Mouse (Mus musculus): Measurements from ENCODE around the gene Efr3b. TPM values are rescaled to one million over a fixed set of nuclear protein-coding genes. Genes with fewer than 3 reads are reported as not detected.
A peak's percentile ranks its signal among the peaks of the same experiment; 100 is the strongest.

Gene Efr3b
- 100 to 1,000 TPM; 116 to 119 (median 117) TPM for total RNA-seq (2022)

- DNase-seq (ENCODE audit: low spot score in 2 of 2): peak; percentile 63 to 86
Measured at GRCm38 (mm10) chr12:4038061-4039041, at the start of gene Efr3b. Gene Efr3b, minus strand, starts transcription at chr12:4038915.

GRCm38 (mm10) chr12:4083441-4083840 is 44.7 kb upstream of the Efr3b start:
- DNase-seq (ENCODE audit: low spot score in 2 of 2): no peak

GRCm38 (mm10) chr12:4082132-4083001 is 43.7 kb upstream of the Efr3b start, which contains the start of gene Dnajc27:
Gene Dnajc27, plus strand, starts transcription at chr12:4082583.
- DNase-seq (ENCODE audit: low spot score in 2 of 2): peak; percentile 93 to 99

DNA sequence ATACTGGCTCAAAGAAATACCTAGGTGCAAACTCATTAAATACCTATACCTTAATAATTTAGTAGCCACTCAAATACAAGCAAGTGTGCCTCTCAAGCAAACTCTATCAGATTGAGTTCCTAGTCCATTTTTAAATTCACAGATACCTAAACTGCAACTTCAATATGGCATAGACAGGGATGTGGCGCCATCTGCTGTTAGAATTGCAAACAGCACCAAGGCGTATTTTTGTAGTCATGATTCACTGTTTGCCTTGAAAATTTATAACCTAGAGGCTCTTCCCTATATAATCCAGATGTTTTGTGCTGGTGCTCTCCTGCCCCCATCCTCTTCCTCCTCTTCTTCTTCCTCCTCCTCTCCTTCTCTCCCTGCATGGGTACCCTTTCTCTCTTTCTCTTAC is 41.6 kb upstream of the Efr3b start:
- DNase-seq (ENCODE audit: low spot score in 2 of 2): peak; percentile 57 to 94

- peak in 1 of 2 experiments; percentile 32 for DNase-seq (ENCODE audit: low spot score in 2 of 2)
Measured at GRCm38 (mm10) chr12:4078069-4078468, 39.4 kb upstream of the Efr3b start.

DNA sequence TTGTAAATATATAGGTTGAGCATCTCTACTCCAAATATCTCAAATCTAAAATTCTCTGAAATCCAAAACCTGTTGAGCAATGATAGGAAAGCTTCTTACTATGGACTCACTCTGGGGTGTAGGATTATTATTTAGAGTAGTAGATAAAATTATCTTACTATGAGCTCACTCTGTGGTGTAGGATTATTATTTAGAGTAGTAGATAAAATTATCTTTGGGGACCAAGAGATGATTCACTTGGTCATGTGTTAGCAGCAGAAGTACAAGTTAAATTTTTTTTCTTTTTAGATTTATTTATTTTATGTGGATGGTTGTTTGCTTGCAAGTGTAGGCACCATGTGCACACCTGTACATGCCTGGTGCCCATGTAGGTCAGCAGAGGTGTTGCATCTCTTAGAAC is 37.7 kb upstream of the Efr3b start:
- no peak for DNase-seq (ENCODE audit: low spot score in 2 of 2)

GRCm38 (mm10) chr12:4075407-4075806 is 36.7 kb upstream of the Efr3b start:
- no peak for DNase-seq (ENCODE audit: low spot score in 2 of 2)

DNA sequence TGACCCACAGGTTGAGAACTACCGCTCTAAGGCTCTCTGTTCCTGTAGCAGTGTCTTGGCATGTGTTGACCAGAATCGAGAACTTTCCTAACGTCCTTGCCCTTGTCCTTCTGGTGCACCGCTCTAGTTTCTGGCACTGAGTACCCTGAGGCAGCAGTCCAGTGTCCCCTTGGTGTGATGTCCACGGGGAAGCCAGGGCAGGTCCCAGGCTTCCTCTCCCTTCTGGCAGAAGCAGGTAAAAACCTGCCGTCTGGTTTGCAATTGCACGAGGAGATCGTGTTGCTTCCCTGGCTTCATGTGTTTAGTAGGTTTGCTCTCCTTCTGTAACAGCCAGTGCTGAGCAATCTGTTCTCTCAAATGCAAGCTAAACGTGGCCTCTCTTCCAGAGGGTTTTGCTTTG is 33.0 kb upstream of the Efr3b start:
- no peak for DNase-seq (ENCODE audit: low spot score in 2 of 2)

DNA sequence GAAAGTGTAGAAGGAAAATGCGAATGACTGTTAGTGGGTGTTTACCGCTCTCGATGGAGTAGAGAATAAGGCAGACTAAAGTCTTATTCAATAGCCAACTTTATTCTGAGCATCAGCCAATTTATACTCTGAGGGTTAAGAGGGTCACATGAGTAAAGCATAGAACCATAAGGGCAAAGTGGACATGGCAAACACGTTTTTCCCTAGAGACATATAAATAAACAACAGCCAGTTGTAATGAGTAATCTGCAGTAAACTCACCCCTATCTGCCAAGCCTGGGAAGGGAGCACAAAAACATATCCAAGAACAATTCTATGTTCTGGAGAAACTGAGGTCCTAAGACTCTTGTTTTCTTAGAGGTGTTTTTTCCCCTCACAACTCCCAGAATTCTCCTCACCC is 29.8 kb upstream of the Efr3b start:
- no peak for DNase-seq (ENCODE audit: low spot score in 2 of 2)

DNA sequence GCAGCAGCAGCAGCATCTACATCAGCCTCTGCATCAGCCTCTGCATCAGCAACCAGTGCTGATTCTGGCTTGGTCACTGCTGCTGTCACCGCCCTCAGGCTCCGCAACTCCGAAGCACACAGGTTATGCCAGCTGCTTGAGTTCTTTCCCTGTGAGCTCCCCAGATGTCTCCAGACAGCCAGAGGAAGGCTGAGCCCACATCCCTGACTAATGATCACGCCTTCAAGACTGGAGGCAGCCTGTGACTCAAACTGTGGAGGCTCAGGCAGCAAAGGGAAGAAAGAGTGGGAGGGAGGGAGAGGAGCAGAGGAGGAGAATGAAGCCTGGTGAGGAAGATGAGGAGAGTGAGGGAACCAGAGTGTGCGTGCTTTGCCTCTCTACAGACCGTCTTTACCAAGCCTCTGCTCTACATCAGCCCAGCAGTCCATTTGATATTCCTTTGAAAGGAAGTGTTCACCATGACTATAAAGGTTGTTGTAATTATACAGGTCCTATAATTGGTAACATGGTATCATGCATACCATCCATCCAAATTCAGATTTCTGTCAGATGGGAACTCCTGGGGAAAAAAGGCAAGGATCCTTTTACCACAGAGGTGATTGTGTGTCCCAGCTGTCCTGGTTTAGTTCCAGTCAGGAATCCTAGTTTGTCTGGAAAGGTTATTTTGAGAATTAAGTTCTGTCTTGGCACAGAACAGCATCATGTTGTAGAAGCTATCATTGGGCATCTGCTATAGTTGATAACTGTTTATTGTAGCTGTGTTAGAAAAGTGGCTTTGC is 28.2 kb upstream of the Efr3b start:
- DNase-seq (ENCODE audit: low spot score in 2 of 2): peak; percentile 38 to 84

DNA sequence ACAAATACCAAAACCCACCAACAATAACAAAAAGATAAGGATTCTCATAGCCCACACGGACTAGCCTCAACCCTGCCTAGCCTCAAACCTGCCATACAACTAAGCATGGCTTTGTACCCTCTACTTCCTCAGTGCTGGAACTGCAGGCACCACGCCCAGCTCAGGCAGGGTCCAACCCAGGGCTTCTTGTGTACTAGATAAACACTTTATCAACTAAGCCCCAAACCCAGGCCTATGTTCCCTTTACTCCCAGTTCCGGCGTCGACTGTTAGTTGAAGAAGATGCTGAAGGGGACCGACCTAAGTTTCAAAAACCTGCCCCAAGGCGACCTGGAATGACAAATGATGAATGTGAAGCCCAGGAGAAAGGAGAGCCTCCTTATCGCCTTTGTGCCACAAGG is 27.2 kb upstream of the Efr3b start:
- no peak for DNase-seq (ENCODE audit: low spot score in 2 of 2)

- DNase-seq (ENCODE audit: low spot score in 2 of 2): no peak
Measured at GRCm38 (mm10) chr12:4065498-4065897, 26.8 kb upstream of the Efr3b start.

DNA sequence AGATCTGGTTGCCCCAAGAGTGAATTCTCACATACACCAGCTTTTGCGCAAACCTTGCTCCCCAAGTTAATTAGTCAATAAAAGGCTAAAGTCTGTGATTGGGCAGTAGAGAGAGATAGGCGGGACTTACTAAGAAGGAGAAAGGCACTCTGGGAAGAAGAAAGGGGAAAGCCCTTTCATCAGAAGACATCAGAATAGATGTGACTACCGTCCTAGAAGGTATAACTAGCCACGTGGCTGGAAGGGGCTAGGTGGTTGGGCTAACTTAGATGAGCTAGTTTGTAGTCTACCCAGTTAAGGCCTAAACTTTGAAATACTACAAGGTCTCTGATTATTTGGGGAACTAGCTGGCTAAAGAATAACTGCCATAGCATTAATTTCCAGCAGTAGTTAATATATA is 21.0 kb upstream of the Efr3b start:
- DNase-seq (ENCODE audit: low spot score in 2 of 2): no peak

DNA sequence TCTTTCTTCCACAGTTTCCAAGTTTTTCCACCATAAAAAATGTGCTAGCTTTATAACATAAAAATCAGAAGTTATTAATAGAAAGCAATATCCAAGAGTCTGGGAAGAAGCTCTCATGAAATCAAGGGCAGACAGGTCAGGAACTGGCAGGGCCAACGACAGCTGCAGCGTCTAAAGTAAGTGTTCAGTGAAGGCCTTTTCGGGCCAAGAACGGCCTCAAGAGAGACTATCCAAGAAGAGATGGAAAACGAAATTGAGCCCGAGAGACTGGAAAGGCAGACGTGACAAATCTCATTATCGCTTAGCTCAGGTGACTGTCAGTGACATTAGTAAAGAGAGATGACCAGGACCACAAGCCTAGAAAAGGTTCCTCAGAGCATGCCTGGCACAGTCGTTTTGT is 19.6 kb upstream of the Efr3b start:
- DNase-seq (ENCODE audit: low spot score in 2 of 2): no peak

DNA sequence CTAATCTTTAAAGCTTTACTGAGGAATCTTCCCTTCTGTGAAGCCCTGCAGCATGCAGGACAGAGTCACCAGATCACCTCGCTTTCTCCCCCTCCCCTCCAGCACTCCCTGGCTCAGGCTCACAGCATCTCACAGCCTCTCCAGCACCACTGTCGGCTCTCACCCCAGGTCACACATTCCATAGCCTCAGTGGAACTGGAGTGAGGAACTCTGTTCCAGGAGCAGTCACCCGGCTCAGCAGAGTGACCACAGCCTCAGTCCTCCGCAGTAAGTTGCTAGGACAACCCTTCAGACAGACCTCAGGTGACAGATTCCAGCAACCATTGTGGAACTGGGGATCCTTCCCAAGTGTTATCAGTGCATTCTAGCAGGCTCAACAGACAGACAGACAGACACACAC is 16.1 kb upstream of the Efr3b start:
- DNase-seq (ENCODE audit: low spot score in 2 of 2): no peak

DNA sequence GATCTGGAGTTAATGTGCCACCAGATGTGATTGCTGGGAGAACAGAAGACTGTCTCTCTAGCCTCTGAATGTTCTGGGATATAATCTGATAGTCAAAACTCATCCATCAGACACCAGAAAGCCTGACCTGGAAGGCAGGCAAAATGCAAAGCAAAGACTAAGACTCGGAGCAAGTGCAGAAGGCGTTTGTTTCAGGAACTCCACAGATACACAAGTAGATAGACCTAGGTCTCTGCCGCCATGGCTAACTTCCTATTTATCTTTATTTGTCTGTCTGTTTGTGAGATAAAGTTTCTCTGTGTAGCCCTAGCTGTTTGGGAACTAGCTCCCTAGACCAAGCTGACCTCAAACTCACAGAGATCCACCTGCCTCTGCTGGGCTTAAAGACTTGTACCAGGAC is 14.9 kb upstream of the Efr3b start:
- no peak for DNase-seq (ENCODE audit: low spot score in 2 of 2)

DNA sequence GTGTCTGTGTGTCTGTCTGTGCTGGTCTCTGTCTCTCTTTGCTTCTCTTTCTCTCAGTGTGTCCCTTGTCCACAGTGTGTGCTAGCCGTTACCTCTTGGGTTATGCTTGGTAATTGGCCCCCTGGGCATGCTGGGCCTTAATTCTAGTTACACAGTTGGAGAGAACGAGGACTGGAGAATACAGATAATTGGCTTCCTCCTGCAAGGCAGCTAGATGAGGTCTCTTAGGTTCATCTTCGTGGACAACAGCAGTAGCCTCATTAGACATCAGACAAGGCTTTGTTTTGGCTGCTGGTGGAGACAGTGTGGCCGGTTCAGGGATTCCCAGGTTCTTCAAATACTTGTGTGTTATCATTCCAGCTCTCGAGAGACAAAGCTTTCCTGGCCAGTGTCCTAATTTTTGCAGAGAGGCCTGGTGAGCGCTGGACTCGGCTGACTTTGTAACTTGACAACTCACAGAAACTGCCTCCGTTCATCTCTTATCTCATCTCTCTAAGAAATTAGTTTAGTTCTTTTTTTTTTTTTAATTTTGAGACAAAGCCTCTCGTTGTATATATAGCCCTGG is 12.2 kb upstream of the Efr3b start:
- DNase-seq (ENCODE audit: low spot score in 2 of 2): no peak

DNA sequence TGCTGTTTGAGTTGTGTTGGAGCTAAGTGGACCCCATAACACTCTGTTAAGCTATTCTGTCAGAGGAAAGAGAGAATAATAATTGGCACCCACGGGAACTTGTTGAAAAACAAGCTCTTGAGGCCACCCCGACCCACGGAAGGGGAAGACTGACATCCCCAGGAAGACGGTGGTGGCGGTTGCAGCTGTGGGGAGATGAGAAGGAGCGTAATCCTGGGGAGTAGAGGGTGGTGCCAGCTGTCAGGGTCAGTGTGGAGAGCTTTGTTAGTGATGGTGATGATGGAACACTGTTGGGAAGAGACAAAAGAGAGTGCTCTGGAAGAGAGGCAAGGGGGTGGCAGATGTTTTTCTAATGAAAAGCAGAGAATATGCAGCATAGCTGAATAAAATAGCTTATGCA is 9.3 kb upstream of the Efr3b start:
- DNase-seq (ENCODE audit: low spot score in 2 of 2): no peak

GRCm38 (mm10) chr12:4045992-4046391 is 7.3 kb upstream of the Efr3b start:
- DNase-seq (ENCODE audit: low spot score in 2 of 2): no peak

DNA sequence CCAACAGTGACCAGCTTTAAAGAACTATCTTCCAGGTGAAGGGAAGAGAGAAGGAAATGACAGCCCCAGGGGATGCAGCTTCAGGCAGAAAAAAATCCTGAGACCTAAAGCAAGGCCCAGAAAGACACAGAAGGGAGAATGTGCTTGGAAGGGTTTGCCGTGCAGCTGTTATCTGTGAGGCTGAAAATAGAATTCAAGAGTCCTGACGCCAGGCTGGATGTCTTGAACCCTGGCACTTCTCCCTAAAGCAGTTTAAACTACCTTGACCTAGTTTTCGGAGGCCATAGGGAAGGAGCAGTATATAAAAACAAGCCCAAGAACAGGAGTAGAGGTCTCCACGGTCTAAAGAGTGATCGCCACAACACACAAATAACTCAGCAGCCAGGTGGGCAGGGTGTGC is 3.7 kb upstream of the Efr3b start:
- no peak for DNase-seq (ENCODE audit: low spot score in 2 of 2)

DNA sequence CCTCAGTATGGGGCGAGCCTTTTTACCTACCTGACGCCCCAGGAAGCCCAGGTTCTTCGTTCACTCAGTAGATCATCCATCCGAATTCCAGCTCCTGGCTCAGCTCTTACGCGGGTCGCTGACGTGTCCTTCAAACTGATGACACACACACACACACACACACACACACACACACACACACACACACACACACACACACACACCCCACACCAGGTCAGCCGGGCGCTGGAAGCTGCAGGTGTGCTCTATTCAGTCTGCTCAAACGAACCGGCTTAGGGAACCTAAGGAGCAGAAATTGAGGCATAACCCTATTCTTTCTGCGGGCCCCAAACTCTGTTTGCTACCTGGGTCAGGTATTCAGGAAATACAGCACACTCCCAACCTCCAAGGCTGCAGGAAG is 331 bp upstream of the Efr3b start:
- DNase-seq (ENCODE audit: low spot score in 2 of 2): no peak

Data from left cerebral cortex, adult 8-10 months (tissue).